In genomic region chr15:59785981-59786380, GRCm38 (mm10) we compare ENCODE assay signal across 27 mouse cellular contexts.
DNase-seq lines count a peak whose midpoint lies in the region; ATAC-seq and TF ChIP-seq lines count a peak whose summit lies in the region.
"Had no signal": no experiment of that assay in that cellular context is flagged by ENCODE, and none has a peak within 500 bp of the region (broad histone marks: within the 10 kb centered on the region; RNA-seq: fewer than 3 reads in every experiment).

No protein-coding gene starts in this region.

- H3K4me3 ChIP-seq in liver, adult 2 months (ENCODE audit: insufficient read depth, low read depth, low read length), result no peak overlapping the region
- H3K4me3 ChIP-seq in forebrain, embryonic 12.5 days (replicated peaks), result no peak overlapping the region
- H3K4me3 ChIP-seq: forebrain, embryonic 10.5 days; heart, embryonic 10.5 days; heart, embryonic 15.5 days; liver, embryonic 13.5 days; midbrain, embryonic 10.5 days; midbrain, embryonic 15.5 days had no signal

- peak; percentile 97 for DNase-seq in liver, adult 2 months (ENCODE audit: extremely low read depth, low read depth, low spot score)
- no peak for DNase-seq in liver
- DNase-seq in lung, postnatal 10 days, result peak; percentile 14
- DNase-seq in lung, postnatal 14 days, result no peak
- peak; percentile 26 for DNase-seq in lung, postnatal 25 days (ENCODE audit: low spot score)
- no peak for DNase-seq in layer of hippocampus, adult 9-10 months (ENCODE audit: low spot score)
- DNase-seq: adrenal gland, adult 8-10 months; cerebellum, adult 8-10 months; cerebellum, postnatal 25 days; gastrocnemius, postnatal 10 days; heart, adult 11 months; kidney, postnatal 14 days; liver, embryonic 13.5 days; right cerebral cortex, adult 18-20 months; thymus, adult 18-20 months; thymus, postnatal 25 days had no signal

- peak overlapping the region; percentile 49 for H3K9ac ChIP-seq in liver, adult 2 months (ENCODE audit: low read depth, low read length)
- no peak overlapping the region for H3K9ac ChIP-seq in forebrain, embryonic 12.5 days
- H3K9ac ChIP-seq: heart, embryonic 15.5 days; liver, embryonic 13.5 days; midbrain, embryonic 15.5 days had no signal

- peak overlapping the region; percentile 95 for H3K27ac ChIP-seq in liver, adult 2 months (replicated peaks; ENCODE audit: insufficient read depth, low read depth, low read length)
- H3K27ac ChIP-seq in forebrain, embryonic 12.5 days, result no peak overlapping the region
- H3K27ac ChIP-seq: forebrain, embryonic 10.5 days; heart, embryonic 10.5 days; heart, embryonic 15.5 days; liver, embryonic 13.5 days; macrophage; midbrain, embryonic 10.5 days; midbrain, embryonic 15.5 days; stomach, postnatal 0 days had no signal

- TF ChIP-seq CTCF in liver, adult 2 months (IDR thresholded peaks at IDR 0.05; ENCODE audit: low read depth, low read length), result no peak

- ATAC-seq in forebrain, embryonic 12.5 days (ENCODE audit: low FRiP score), result no peak
- ATAC-seq: CD4-positive, CD25-positive, alpha-beta regulatory T cell, adult 4 months; forebrain, embryonic 16.5 days; hindbrain, embryonic 16.5 days; midbrain, embryonic 15.5 days had no signal

- H3K79me2 ChIP-seq in liver, adult 2 months (ENCODE audit: control insufficient read depth, insufficient read depth, low read length), result no peaks in the 10 kb centered on the region

- H3K9me3 ChIP-seq in forebrain, embryonic 12.5 days, result peaks cover 6% of the 10 kb centered on the region; the same call in 1 of the 2 replicates
- H3K9me3 ChIP-seq: heart, embryonic 10.5 days; heart, embryonic 15.5 days; liver, embryonic 13.5 days; midbrain, embryonic 10.5 days; midbrain, embryonic 15.5 days had no signal

- H3K4me2 ChIP-seq in forebrain, embryonic 12.5 days, result no peak overlapping the region
- H3K4me2 ChIP-seq: heart, embryonic 15.5 days; liver, embryonic 13.5 days; midbrain, embryonic 15.5 days had no signal

- no peak for TF ChIP-seq POLR2A in liver, adult 2 months (IDR thresholded peaks at IDR 0.05; ENCODE audit: extremely low read depth, insufficient read depth, low read length)

- H3K4me1 ChIP-seq in liver, adult 2 months (ENCODE audit: control insufficient read depth, insufficient read depth, low read length), result peaks cover 20% of the 10 kb centered on the region
- H3K4me1 ChIP-seq in forebrain, embryonic 12.5 days, result peaks cover 19% of the 10 kb centered on the region

- H3K27me3 ChIP-seq in liver, adult 2 months (ENCODE audit: control insufficient read depth, insufficient read depth, low read length), result no peaks in the 10 kb centered on the region
- H3K27me3 ChIP-seq in forebrain, embryonic 12.5 days, result peaks cover 4% of the 10 kb centered on the region; the same call in 1 of the 2 replicates
- H3K27me3 ChIP-seq: heart, embryonic 15.5 days; liver, embryonic 13.5 days; midbrain, embryonic 15.5 days had no signal

- WGBS in liver, adult 2 months, result 27% methylated on average over 5 of the region's 5 CpGs
- WGBS in forebrain, embryonic 12.5 days, result 94% methylated on average over 5 of the region's 5 CpGs

- no peaks in the 10 kb centered on the region for H3K36me3 ChIP-seq in liver, adult 2 months (ENCODE audit: control insufficient read depth, insufficient read depth, low read length)
- no peaks in the 10 kb centered on the region for H3K36me3 ChIP-seq in forebrain, embryonic 12.5 days (replicated peaks)
- H3K36me3 ChIP-seq: forebrain, embryonic 10.5 days; heart, embryonic 10.5 days; heart, embryonic 15.5 days; liver, embryonic 13.5 days; midbrain, embryonic 10.5 days; midbrain, embryonic 15.5 days had no signal

Comparison
In these comparisons a context has a peak if more than half of its experiments do, and no peak if none do; other contexts are left out.
1. DNase-seq: peak in liver, adult 2 months (single experiment), lung, postnatal 10 days (single experiment) and lung, postnatal 25 days (single experiment); none in liver (single experiment), lung, postnatal 14 days (single experiment) and layer of hippocampus, adult 9-10 months (single experiment).